Mouse (Mus musculus) layer of hippocampus, postnatal 10 days (tissue): ENCODE measurements around the gene Adcyap1. TPM values are rescaled to one million over a fixed set of nuclear protein-coding genes. Genes with fewer than 3 reads are reported as not detected.
A peak's percentile ranks its signal among the peaks of the same experiment; 100 is the strongest.

Experiments
- DNase-seq, 2 experiments: peaks; one replicate each; pipeline ENCODE4 v3.0.0; 2021; ENCODE audit warnings: low spot score in 2 of 2
- long read RNA-seq: library from polyadenylated mRNA; stranded (forward); transcript quantifications from one replicate; pipeline ENCODE4 v2.0.0, GENCODE M21; 2023
- total RNA-seq, 2 experiments: library from RNA; stranded (reverse); gene quantifications; 2 replicates each; pipeline ENCODE4 v1.2.3; 2021

The Adcyap1 gene
- total RNA-seq: 10 to 100 TPM; 13.8 to 21.3 TPM
- long read RNA-seq, transcript Adcyap1-201 (5 exons, 3,392 nt): major isoform, 8 of 26 reads
- long read RNA-seq, partial matches to known transcripts: 4 of 26 reads
- long read RNA-seq, other reads (novel, unspliced or antisense): 14 of 26 reads

DNA sequence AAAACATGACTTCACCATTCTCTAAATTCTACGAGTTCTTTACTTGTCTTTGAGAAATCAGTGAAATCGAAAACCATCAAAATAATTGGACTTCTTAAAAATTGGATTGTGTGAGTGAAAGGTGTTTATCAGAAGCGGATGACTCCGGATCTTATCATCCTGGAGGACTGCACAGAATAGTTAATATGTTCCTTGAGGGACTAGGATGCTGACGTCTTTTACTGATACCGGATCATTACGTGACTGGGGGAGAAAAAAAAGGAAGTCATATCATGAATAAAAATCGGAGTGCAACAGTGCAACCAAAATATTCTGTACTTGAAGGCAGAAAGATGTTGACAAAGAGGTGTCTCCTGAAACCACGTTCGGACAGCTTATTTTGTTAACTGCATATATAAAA, at the start of gene Adcyap1:
Gene Adcyap1, plus strand, starts transcription at position 301 of the 400 bp plus-strand sequence.
- DNase-seq: no peak

DNA sequence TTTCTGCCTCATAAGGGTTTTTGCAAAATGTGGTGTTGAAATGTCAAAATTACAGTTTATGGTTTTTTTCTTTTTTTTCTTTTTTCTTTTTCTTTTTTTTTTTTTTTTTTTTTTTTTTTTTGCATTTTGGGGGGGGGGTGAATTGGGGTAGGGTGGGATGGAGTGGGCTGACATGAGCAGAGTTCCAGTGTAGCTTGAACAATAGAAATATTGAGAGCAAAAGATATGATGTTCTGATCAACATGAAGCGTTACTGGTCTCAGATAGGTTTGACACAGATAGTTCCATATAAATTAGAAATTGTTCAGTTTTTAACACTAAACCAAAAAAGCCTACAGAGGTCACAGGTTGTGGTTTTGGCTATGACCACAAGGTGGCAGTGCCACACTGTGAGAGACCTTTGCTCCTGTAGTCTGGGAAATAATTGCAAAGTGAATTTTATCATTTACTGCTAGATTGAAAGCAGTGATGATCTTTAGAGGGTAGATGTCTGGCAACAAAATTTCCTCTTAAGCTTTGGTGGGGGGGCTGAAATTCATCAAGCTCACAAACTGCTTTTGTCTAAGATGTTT, 40.5 kb upstream of the Adcyap1 start:
- peak; percentile 72 to 75 for DNase-seq

GRCm38 (mm10) chr17:93169572-93169971, 29.2 kb upstream of the Adcyap1 start:
- DNase-seq: no peak

- DNase-seq: peak in 1 of 2 experiments; percentile 48
Observed at GRCm38 (mm10) chr17:93196846-93197245, 2.0 kb upstream of the Adcyap1 start.

- no peak for DNase-seq
Observed at GRCm38 (mm10) chr17:93198213-93198612, 604 bp upstream of the Adcyap1 start.

DNA sequence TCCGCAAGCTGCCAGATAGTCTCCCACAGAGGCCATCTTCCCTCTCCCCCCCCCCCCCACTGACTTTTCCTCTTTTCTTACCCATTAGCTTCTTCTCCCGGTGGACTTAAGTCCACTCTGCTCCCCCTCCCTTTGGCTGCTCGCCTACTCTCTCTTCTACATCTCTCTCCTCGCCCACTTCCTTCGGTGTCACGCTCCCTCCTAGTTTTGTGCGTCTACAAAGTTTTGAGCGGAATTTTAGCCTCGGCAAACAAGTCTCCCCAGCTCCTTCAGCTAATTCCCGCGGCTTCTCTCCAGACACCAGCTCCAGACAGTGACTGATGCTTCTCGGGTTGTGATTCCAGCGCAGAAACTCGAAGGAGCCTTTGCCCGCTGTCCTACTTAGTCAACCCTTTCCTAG, 401 bp downstream of the Adcyap1 start:
- DNase-seq: no peak

DNA sequence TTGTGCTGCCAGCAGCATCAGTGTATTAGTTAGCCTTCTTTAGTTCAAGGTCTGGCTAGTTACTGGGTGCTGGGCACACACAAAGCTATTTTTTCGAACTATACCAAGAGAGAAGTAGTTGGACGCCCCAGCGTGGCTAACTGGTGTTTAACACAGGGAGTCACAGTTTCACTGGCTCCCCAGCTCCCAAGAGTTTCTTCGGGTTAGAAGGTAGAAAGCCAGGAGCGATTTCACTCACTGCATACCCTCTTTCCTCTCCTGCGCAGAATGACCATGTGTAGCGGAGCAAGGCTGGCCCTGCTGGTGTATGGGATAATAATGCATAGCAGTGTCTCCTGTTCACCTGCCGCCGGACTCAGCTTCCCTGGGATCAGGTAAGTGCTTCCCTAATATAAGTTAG, 930 bp downstream of the Adcyap1 start:
- peak in 1 of 2 experiments; percentile 15 for DNase-seq

- DNase-seq: peak in 1 of 2 experiments; percentile 14
Observed at GRCm38 (mm10) chr17:93200386-93201264, 1.8 kb downstream of the Adcyap1 start.

- peak in 1 of 2 experiments; percentile 12 for DNase-seq
Observed at GRCm38 (mm10) chr17:93201265-93201925, 2.6 kb downstream of the Adcyap1 start.

- peak; percentile 7 to 18 for DNase-seq
Observed at GRCm38 (mm10) chr17:93202165-93203075, 3.6 kb downstream of the Adcyap1 start.

DNA sequence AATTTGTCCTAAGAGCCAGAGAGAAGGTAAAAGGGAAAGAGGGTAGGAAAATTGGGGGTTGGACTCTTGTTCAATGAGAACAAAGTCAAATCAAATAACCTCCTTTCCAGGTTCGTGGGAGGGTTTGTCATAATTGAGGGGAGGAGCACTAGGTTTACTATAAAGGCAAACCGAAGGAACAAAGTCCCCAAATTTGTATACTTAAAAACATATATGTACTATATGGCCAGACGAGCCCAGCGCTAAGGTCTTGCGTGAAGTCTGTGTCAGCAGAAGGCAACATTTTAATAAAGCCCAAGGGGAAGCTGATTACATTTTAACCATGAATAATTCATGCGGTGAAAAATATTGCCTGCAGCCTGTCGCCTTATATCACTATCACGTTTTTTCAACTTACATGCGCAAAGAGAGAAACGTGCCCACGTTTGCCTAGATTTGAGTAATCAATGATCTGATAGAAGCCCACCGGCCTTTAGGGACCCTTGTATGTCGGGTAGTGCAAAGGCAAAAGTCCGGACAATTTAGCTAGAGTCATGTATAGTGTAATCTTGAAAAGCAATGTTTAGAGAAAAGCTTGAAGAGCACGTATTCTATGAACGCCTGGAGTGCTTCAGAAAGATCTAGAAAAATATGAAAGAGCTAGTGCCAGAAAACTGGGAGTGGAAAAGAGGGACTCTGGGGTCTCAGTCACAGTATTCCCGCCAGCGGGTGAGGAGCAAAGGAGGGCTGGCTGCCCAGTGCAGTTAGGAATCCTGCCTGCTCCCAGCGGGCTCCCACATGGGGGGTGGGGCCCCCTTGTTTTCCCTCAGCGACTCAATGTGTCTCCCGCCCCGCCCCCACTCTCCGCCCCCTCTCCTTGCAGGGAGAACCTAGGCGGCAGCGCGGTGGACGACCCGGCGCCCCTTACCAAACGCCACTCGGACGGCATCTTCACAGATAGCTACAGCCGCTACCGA, 4.5 kb downstream of the Adcyap1 start:
- DNase-seq: peak; percentile 19 to 36

- DNase-seq: no peak
Observed at GRCm38 (mm10) chr17:93217785-93218184, 19.0 kb downstream of the Adcyap1 start.

DNA sequence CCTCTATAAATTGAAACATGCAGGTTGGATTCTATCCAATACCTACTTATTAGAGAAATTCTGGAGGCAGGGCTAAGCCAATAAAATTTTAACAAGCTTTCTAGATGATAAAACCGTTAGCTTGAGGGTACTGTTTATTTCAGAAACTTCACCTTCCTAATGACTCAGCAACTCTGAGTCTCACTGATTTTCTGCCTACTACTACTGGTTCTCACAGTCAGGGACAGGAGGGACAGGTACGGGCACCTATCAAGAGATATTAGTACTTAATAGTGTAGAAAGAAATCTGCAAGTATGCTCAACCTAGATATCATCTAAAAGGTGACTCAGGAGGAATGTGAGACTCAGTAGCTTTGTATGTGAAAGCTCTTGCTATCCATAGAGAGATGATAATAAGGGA, 19.8 kb downstream of the Adcyap1 start:
- no peak for DNase-seq

DNA sequence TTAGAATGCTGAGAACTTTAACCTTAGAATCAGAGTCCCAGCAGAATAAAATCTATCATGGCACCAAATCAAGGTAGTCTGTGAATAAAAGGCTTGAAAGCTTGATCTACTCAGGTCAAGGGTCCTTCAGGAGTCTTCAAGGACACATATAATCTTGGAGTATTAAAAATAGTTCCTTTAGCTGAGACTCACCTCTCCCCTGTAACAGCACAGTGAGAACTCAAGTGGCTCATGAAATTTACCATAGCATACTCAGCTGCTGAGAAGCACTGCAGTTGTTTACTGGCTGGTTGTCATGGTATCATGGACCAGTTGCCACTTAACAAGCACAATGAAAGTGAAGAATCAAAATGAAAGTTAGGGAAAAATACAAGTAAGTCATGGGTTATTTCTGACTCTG, 38.5 kb downstream of the Adcyap1 start:
- DNase-seq: no peak
